Mouse (Mus musculus) MEL (cell line): ENCODE data around the gene Hdac11. TPM values are rescaled to one million over a fixed set of nuclear protein-coding genes. Genes with fewer than 3 reads are reported as not detected.

Experiments
- DNase-seq: peaks from one replicate; pipeline ENCODE4 v3.0.0; 2011; ENCODE audit warnings: low read depth, low spot score
- H3K27ac ChIP-seq: 2 replicates; pipeline ENCODE4 v1.5.1; 2012; ENCODE audit warnings: low read depth, mild to moderate bottlenecking, control low read depth, low read length, moderate library complexity; ENCODE audit not compliant: control insufficient read depth
- H3K27me3 ChIP-seq, 2 experiments: fragments of 150-350 bp in 1 of 2; sonication (generic) in 1 of 2; 2 replicates each; pipeline ENCODE4 v1.6.1; 2012; ENCODE audit warnings: low read length in 2 of 2, mild to moderate bottlenecking in 2 of 2, improper control_type of control experiment in 1 of 2, moderate library complexity in 1 of 2; ENCODE audit not compliant: insufficient read depth in 2 of 2, control insufficient read depth in 1 of 2
- H3K36me3 ChIP-seq, 2 experiments: 2 replicates each; pipeline ENCODE4 v1.6.1; 2012 to 2014; ENCODE audit warnings: low read length in 2 of 2, improper control_type of control experiment in 1 of 2, inconsistent platforms in 1 of 2, mild to moderate bottlenecking in 1 of 2; ENCODE audit not compliant: insufficient read depth in 2 of 2, control insufficient read depth in 1 of 2
- H3K4me1 ChIP-seq, 2 experiments: fragments of 150-350 bp in 1 of 2; sonication (generic) in 1 of 2; 2 replicates each; pipeline ENCODE4 v1.6.1; 2012; ENCODE audit warnings: low read length in 2 of 2, improper control_type of control experiment in 1 of 2, mild to moderate bottlenecking in 1 of 2; ENCODE audit not compliant: insufficient read depth in 2 of 2, control insufficient read depth in 1 of 2
- H3K4me3 ChIP-seq, 2 experiments: fragments of 150-350 bp in 1 of 2; sonication (generic) in 1 of 2; 2 replicates each; pipeline ENCODE4 v1.5.1; 2012; ENCODE audit warnings: low read depth in 2 of 2, low read length in 2 of 2, mild to moderate bottlenecking in 2 of 2, moderate library complexity in 2 of 2, control low read depth in 1 of 2, improper control_type of control experiment in 1 of 2; ENCODE audit not compliant: control insufficient read depth in 1 of 2, insufficient read depth in 1 of 2
- H3K79me2 ChIP-seq: 2 replicates; pipeline ENCODE4 v1.6.1; 2012; ENCODE audit warnings: mild to moderate bottlenecking, low read length, moderate library complexity; ENCODE audit not compliant: control insufficient read depth, poor library complexity, insufficient read depth
- H3K9ac ChIP-seq: 2 replicates; pipeline ENCODE4 v1.6.1; 2012; ENCODE audit warnings: low read depth, mild to moderate bottlenecking, control low read depth, low read length, moderate library complexity; ENCODE audit not compliant: control insufficient read depth, poor library complexity, severe bottlenecking
- H3K9me3 ChIP-seq: fragments of 150-350 bp; sonication (generic); replicated peaks from 2 replicates; pipeline ENCODE4 v1.6.1; 2012; ENCODE audit warnings: mild to moderate bottlenecking, low read length, improper control_type of control experiment, moderate library complexity; ENCODE audit not compliant: insufficient read depth
- BHLHE40 ChIP-seq: IDR thresholded peaks from 2 replicates; pipeline ENCODE4 v1.6.1; 2012; ENCODE audit warnings: low read depth, mild to moderate bottlenecking, inconsistent platforms, low read length, improper control_type of control experiment, borderline replicate concordance
- CTCF ChIP-seq, 3 experiments: IDR thresholded peaks in 2 of 3; conservative IDR thresholded peaks in 1 of 3; 2 replicates each; pipeline ENCODE4 v1.5.1; 2011 to 2012; ENCODE audit warnings: low read length in 3 of 3, low read depth in 2 of 3, mild to moderate bottlenecking in 2 of 3, improper control_type of control experiment in 1 of 3, inconsistent platforms in 1 of 3, mixed read lengths in 1 of 3, moderate library complexity in 1 of 3; ENCODE audit not compliant: control insufficient read depth in 1 of 3, insufficient read depth in 1 of 3, poor library complexity in 1 of 3, severe bottlenecking in 1 of 3
- E2F4 ChIP-seq: IDR thresholded peaks from 2 replicates; pipeline ENCODE4 v1.6.1; 2011; ENCODE audit warnings: low read depth, low read length, improper control_type of control experiment, borderline replicate concordance
- ELF1 ChIP-seq: IDR thresholded peaks from 2 replicates; pipeline ENCODE4 v1.6.1; 2014; ENCODE audit warnings: low read depth, mild to moderate bottlenecking, inconsistent platforms, low read length, improper control_type of control experiment, moderate library complexity
- EP300 ChIP-seq, 2 experiments: IDR thresholded peaks; 2 replicates each; pipeline ENCODE4 v1.6.1; 2011; ENCODE audit warnings: improper control_type of control experiment in 2 of 2, low read length in 2 of 2, low read depth in 1 of 2, mild to moderate bottlenecking in 1 of 2
- ETS1 ChIP-seq: IDR thresholded peaks from 2 replicates; pipeline ENCODE4 v1.6.1; 2012; ENCODE audit warnings: low read depth, mild to moderate bottlenecking, inconsistent platforms, low read length, improper control_type of control experiment, moderate library complexity
- GABPA ChIP-seq: IDR thresholded peaks from 2 replicates; pipeline ENCODE4 v1.6.1; 2012; ENCODE audit warnings: low read depth, mild to moderate bottlenecking, inconsistent platforms, low read length, improper control_type of control experiment, moderate library complexity
- HCFC1 ChIP-seq: IDR thresholded peaks from 2 replicates; pipeline ENCODE4 v1.6.1; 2012; ENCODE audit warnings: low read depth, mild to moderate bottlenecking, inconsistent platforms, low read length, improper control_type of control experiment, moderate library complexity
- JUND ChIP-seq: IDR thresholded peaks from 2 replicates; pipeline ENCODE4 v1.6.1; 2011; ENCODE audit warnings: low read depth, mild to moderate bottlenecking, improper control_type of control experiment, low read length
- KAT2A ChIP-seq: conservative IDR thresholded peaks from 2 replicates; pipeline ENCODE4 v1.6.1; 2012; ENCODE audit warnings: low read depth, low read length, improper control_type of control experiment, inconsistent platforms
- MAFK ChIP-seq: IDR thresholded peaks from 2 replicates; pipeline ENCODE4 v1.6.1; 2011; ENCODE audit warnings: low read depth, mild to moderate bottlenecking, low read length, improper control_type of control experiment, borderline replicate concordance
- MAX ChIP-seq: IDR thresholded peaks from 2 replicates; pipeline ENCODE4 v1.6.1; 2011; ENCODE audit warnings: low read length, improper control_type of control experiment
- MAZ ChIP-seq: IDR thresholded peaks from 2 replicates; pipeline ENCODE4 v1.6.1; 2012; ENCODE audit warnings: low read depth, mild to moderate bottlenecking, inconsistent platforms, low read length, improper control_type of control experiment
- MYB ChIP-seq: IDR thresholded peaks from 2 replicates; pipeline ENCODE4 v1.6.1; 2011; ENCODE audit warnings: mild to moderate bottlenecking, low read depth, low read length, improper control_type of control experiment
- MYC ChIP-seq: IDR thresholded peaks from 2 replicates; pipeline ENCODE4 v1.6.1; 2011; ENCODE audit warnings: low read depth, mild to moderate bottlenecking, low read length, improper control_type of control experiment, moderate library complexity
- POLR2A ChIP-seq, 2 experiments: IDR thresholded peaks; 2 replicates each; pipeline ENCODE4 v1.6.1; 2011 to 2012; ENCODE audit warnings: low read length in 2 of 2, mild to moderate bottlenecking in 2 of 2, control low read depth in 1 of 2, improper control_type of control experiment in 1 of 2, low read depth in 1 of 2, moderate library complexity in 1 of 2; ENCODE audit not compliant: control insufficient read depth in 1 of 2, insufficient read depth in 1 of 2, poor library complexity in 1 of 2
- POLR2AphosphoS5 ChIP-seq: IDR thresholded peaks from 2 replicates; pipeline ENCODE4 v1.6.1; 2012; ENCODE audit warnings: low read depth, borderline replicate concordance, mild to moderate bottlenecking, inconsistent platforms, low read length, moderate library complexity, mixed read lengths
- RAD21 ChIP-seq: IDR thresholded peaks from 2 replicates; pipeline ENCODE4 v1.6.1; 2011; ENCODE audit warnings: mild to moderate bottlenecking, low read depth, low read length, improper control_type of control experiment
- RCOR1 ChIP-seq: IDR thresholded peaks from 2 replicates; pipeline ENCODE4 v1.6.1; 2012; ENCODE audit warnings: low read depth, mild to moderate bottlenecking, inconsistent platforms, low read length, improper control_type of control experiment
- SIN3A ChIP-seq: IDR thresholded peaks from 2 replicates; pipeline ENCODE4 v1.6.1; 2012; ENCODE audit warnings: low read length, improper control_type of control experiment, inconsistent platforms
- SMC3 ChIP-seq: IDR thresholded peaks from 2 replicates; pipeline ENCODE4 v1.6.1; 2011; ENCODE audit warnings: low read depth, low read length, improper control_type of control experiment
- TAL1 ChIP-seq: IDR thresholded peaks from 2 replicates; pipeline ENCODE4 v1.6.1; 2012; ENCODE audit warnings: mild to moderate bottlenecking, inconsistent platforms, low read length, moderate library complexity, mixed read lengths
- TBP ChIP-seq: IDR thresholded peaks from 2 replicates; pipeline ENCODE4 v1.8.0; 2011; ENCODE audit warnings: low read depth, low read length, improper control_type of control experiment
- TCF12 ChIP-seq: IDR thresholded peaks from 2 replicates; pipeline ENCODE4 v1.6.1; 2014; ENCODE audit warnings: low read depth, mild to moderate bottlenecking, inconsistent platforms, low read length, improper control_type of control experiment, moderate library complexity
- USF1 ChIP-seq: IDR thresholded peaks from 2 replicates; pipeline ENCODE4 v1.6.1; 2014; ENCODE audit warnings: low read depth, mild to moderate bottlenecking, inconsistent platforms, low read length, improper control_type of control experiment, moderate library complexity
- USF2 ChIP-seq, 2 experiments: IDR thresholded peaks; 2 replicates each; pipeline ENCODE4 v1.6.1; 2011 to 2012; ENCODE audit warnings: improper control_type of control experiment in 2 of 2, low read length in 2 of 2, borderline replicate concordance in 1 of 2, inconsistent platforms in 1 of 2, low read depth in 1 of 2, mild to moderate bottlenecking in 1 of 2; ENCODE audit not compliant: insufficient read depth in 1 of 2
- ZC3H11A ChIP-seq: IDR thresholded peaks from 2 replicates; pipeline ENCODE4 v1.6.1; 2012; ENCODE audit warnings: low read depth, mild to moderate bottlenecking, inconsistent platforms, low read length, improper control_type of control experiment
- ZMIZ1 ChIP-seq: IDR thresholded peaks from 2 replicates; pipeline ENCODE4 v1.6.1; 2012; ENCODE audit warnings: low read depth, mild to moderate bottlenecking, inconsistent platforms, low read length, improper control_type of control experiment, moderate library complexity
- polyA plus RNA-seq, 2 experiments: library from polyadenylated mRNA; stranded (reverse) in 1 of 2; unstranded in 1 of 2; fragments of >175 nt in 1 of 2; fragments of >200 nt in 1 of 2; gene quantifications; 2 replicates each; pipeline versions ENCODE4 v1.2.1 to v1.2.4; 2012; ENCODE audit warnings: low replicate concordance in 2 of 2, low read depth in 1 of 2; ENCODE audit not compliant: insufficient read length in 2 of 2, insufficient read depth in 1 of 2, missing spikeins in 1 of 2
- total RNA-seq: library from RNA; depleted of rRNA; stranded (reverse); fragments of 300-350 nt; gene quantifications from 2 replicates; pipeline ENCODE4 v1.2.3, GENCODE M21; 2012

The Hdac11 gene
- total and polyA plus RNA-seq, 3 experiments: 3.3 to 6.0 TPM; not detected in 1

GRCm38 (mm10) chr6:91185502-91185901 is 29.0 kb downstream of the Hdac11 start:
- no peaks in the 10 kb centered on the region for H3K36me3 ChIP-seq
- no peak for DNase-seq
- no peak overlapping the region for H3K27ac ChIP-seq
- H3K9ac ChIP-seq: no peak overlapping the region
- H3K79me2 ChIP-seq: no peaks in the 10 kb centered on the region
- TF ChIP-seq ELF1: no peak
- TF ChIP-seq, all 39 proteins: peak for 0
- peaks cover 0 to 2% of the 10 kb centered on the region in 2 experiments; a peak in 3 of 4 replicates for H3K27me3 ChIP-seq
- no peak overlapping the region for H3K4me3 ChIP-seq
- no peaks in the 10 kb centered on the region for H3K9me3 ChIP-seq
- H3K4me1 ChIP-seq: no peaks in the 10 kb centered on the region

DNA sequence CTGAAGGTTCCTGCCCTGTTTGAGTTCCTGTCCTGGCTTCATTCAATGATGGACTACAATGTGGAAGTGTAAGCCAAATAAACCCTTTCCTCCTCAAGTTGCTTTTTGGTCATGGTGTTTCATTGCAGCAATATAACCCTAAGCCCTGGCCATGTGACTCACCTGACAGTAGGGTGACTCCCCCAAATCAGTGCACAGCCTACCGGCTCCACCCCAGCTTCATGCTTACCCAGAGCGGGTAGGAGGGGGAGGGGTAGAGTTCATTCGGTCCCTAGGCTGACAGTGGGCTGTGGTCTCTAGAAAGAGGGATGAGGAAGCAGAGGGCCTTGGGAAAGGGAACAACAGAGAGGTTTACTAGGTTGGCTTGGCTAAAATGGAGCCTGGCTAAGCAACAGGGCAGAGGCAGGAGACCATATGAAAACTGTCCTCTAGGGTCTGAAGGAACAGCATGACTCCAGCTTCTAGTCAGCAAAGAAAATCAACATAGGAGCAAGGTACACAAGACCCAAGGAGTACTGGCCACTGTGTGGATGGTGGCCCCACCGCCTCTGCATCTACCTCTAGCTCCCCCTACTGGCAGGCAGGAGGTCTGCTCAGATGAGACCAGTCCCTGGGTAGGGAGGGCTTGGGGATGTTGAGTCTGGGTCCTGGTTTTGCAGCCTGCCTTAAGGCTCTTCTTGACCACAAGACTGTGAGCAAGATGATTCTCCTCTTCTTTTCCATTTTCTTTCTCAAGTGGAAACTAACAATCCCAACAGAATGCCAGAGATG is 29.9 kb downstream of the Hdac11 start:
- Histone ChIP-seq H3K4me3 (no peak overlapping the region), H3K36me3 (no peaks in the 10 kb centered on the region), H3K9me3 (no peaks in the 10 kb centered on the region), H3K27ac (no peak overlapping the region), H3K79me2 (no peaks in the 10 kb centered on the region), H3K4me1 (no peaks in the 10 kb centered on the region), H3K27me3 (peaks cover 0 to 2% of the 10 kb centered on the region in 2 experiments; a peak in 3 of 4 replicates), H3K9ac (no peak overlapping the region)
- TF ChIP-seq GABPA (no peak), POLR2AphosphoS5 (no peak), MAFK (no peak), ETS1 (no peak), TCF12 (no peak), ELF1 (no peak), MAX (no peak), BHLHE40 (no peak), TAL1 (no peak), ZC3H11A (peak; percentile 44; the same call in 1 of the 2 replicates), KAT2A (no peak), E2F4 (no peak), USF2 (IDR thresholded peaks at IDR 0.05; ENCODE audit: borderline replicate concordance in 1 of 2, insufficient read depth in 1 of 2, low read depth in 1 of 2, low read length in 2 of 2) (no peak), RAD21 (peak; percentile 50), MYB (no peak), HCFC1 (no peak), MYC (no peak), CTCF (IDR thresholded peaks at IDR 0.05 in 2 of 3, conservative IDR thresholded peaks at IDR 0.05 in 1 of 3; ENCODE audit: control insufficient read depth in 1 of 3, insufficient read depth in 1 of 3, low read depth in 2 of 3, low read length in 3 of 3, poor library complexity in 1 of 3, severe bottlenecking in 1 of 3) (peak; percentile 76 to 97 (median 94)), EP300 (IDR thresholded peaks at IDR 0.05; ENCODE audit: low read depth in 1 of 2, low read length in 2 of 2) (no peak), JUND (no peak), ZMIZ1 (no peak), SMC3 (peak; percentile 66), MAZ (no peak), USF1 (no peak), RCOR1 (no peak), SIN3A (no peak), POLR2A (IDR thresholded peaks at IDR 0.05; ENCODE audit: control insufficient read depth in 1 of 2, insufficient read depth in 1 of 2, low read depth in 1 of 2, low read length in 2 of 2, poor library complexity in 1 of 2) (no peak), TBP (no peak)
- peak; percentile 48 for DNase-seq
